Mouse (Mus musculus) spleen, adult 2 months (tissue): ENCODE data around the gene Rtn4.

Experiments
- CTCF ChIP-seq: fragments of 200-500 bp; IDR thresholded peaks from 2 replicates; pipeline ENCODE4 v1.5.1; 2011; ENCODE audit warnings: mild to moderate bottlenecking, inconsistent platforms; ENCODE audit not compliant: insufficient read depth, insufficient read length, insufficient replicate concordance; ENCODE audit errors: extremely low read depth
- POLR2A ChIP-seq: fragments of 200-500 bp; IDR thresholded peaks from 2 replicates; pipeline ENCODE4 v1.6.1; 2011; ENCODE audit warnings: low read depth, low read length, inconsistent platforms

DNA sequence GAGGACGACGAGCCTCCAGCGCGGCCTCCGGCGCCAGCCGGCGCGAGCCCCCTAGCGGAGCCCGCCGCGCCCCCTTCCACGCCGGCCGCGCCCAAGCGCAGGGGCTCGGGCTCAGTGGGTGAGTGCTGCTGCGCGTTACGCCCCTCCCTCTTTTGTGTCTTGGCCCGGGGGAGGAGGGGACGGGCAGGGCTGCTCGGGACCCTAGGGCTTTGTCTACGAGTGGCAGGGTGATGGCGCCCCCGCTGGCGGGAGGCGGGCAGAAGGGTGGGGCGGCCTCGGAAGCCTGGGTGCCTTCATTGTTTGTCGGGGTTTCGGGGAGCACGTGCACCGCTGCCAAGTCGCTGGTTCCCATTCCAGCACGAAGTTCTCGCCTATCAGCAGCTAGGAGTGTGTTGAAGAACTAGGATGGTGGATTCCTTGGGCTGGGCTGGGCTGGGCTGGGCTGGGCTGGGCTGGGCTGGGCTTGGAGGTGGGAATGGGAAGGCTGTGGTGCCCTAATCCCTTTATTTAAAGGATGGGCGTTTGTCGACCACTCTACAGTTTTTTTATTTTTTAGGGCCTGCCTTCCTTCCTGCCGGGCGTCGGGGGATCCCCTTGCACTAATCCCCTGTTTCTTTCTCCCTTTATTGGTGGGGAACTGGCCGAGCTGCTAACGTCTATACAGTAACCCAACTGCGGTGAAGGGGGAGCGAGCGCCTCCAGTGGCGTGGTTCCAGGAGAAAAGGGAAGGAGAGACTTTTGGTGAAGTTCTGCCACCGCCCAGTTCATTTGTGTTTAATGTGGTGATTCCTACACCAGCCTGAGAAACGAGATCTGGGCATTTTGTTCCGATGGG lies 1.0 kb downstream of the Rtn4 start:
- TF ChIP-seq CTCF, result peak; percentile 78
- no peak; the same call in 1 of the 2 replicates for TF ChIP-seq POLR2A
